Mouse (Mus musculus) right cerebral cortex, adult 2 months (tissue): ENCODE results near the gene Chd4.
"Not testable (repeated sequence)": the region's sequence is repeated elsewhere in the genome, so short reads cannot be mapped to it uniquely, and the experiment has no call there.

ENCODE experiments used
- DNase-seq, 2 experiments: peaks; one replicate each; pipeline ENCODE4 v3.0.0; 2021 to 2022; ENCODE audit warnings: low spot score in 2 of 2

Gene Chd4

GRCm38 (mm10) chr6:125160558-125160853 lies 64.7 kb downstream of the Chd4 start:
- peak in 1 of 2 experiments; percentile 15 for DNase-seq

DNA sequence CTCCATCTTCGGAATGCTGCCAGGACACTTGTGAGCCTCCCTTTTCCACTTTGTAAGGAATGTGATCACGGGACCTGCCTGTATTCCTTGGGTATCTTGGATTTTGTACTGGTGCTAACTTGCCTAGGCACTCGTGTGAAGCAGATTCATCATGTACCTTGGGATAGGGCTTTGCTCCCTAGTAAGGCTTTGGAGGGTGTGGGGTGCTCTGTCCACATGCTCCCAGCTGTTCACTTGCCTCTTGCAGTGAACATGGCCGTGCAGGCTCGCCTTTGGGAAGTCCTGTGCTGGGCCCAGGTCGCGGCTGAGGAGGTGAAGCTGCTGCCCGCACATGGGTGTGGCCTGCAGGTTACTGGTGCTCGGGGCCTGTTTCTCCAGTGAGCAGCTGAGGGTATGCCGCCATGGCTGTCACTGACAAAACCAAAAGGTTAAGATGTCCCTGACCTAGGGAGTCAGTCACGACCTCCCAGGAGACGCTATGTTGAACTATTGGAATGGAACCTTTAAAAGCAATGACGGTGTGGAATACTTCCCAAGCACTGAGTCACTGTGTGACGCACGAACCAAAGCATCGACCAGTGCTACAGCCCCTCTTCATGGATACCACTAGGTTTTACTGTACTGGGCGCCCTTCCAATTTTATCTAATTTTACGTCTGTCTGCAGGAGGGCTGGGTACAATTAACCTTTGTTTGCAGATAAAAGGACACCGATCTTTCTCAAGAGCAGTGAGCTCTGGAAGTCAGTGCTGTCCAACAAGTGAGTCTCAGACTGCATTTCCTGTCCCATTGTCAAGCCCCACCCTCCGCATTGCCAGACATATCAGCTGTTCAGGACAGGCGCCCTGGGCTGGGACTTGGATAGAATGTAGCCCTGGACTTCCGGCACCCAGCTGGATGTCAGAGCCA lies 65.3 kb downstream of the Chd4 start:
- peak; percentile 59 to 67 for DNase-seq

GRCm38 (mm10) chr6:125161971-125162370 lies 66.2 kb downstream of the Chd4 start:
- DNase-seq, result peak; percentile 77 to 80

DNA sequence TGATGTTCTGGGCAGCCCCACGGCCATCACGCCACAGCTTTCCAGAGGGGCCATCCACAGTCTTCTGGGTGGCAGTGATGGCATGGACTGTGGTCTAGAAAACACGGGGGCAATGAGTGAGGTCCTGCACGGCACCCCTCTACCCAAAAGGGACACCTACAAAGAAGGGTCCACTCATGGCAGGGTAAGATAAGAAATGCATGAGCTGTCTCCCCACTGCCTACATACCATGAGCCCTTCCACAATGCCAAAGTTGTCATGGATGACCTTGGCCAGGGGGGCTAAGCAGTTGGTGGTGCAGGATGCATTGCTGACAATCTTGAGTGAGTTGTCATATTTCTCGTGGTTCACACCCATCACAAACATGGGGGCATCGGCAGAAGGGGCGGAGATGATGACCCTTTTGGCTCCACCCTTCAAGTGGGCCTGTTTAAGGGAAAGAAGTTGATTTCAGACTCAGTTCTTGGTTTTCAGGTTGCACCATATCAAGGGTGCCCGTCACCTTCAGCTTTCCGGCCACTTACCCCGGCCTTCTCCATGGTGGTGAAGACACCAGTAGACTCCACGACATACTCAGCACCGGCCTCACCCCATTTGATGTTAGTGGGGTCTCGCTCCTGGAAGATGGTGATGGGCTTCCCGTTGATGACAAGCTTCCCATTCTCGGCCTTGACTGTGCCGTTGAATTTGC lies 67.0 kb downstream of the Chd4 start:
- DNase-seq, result not testable (repeated sequence)

- DNase-seq, result peak; percentile 31 to 49
These were observed 68.2 kb downstream of the Chd4 start for GRCm38 (mm10) chr6:125163801-125164657.

GRCm38 (mm10) chr6:125164672-125165327 lies 69.0 kb downstream of the Chd4 start:
- peak; percentile 45 to 61 for DNase-seq

- DNase-seq, result peak; percentile 94 to 99
These were observed 69.6 kb downstream of the Chd4 start for GRCm38 (mm10) chr6:125165328-125165891.

DNA sequence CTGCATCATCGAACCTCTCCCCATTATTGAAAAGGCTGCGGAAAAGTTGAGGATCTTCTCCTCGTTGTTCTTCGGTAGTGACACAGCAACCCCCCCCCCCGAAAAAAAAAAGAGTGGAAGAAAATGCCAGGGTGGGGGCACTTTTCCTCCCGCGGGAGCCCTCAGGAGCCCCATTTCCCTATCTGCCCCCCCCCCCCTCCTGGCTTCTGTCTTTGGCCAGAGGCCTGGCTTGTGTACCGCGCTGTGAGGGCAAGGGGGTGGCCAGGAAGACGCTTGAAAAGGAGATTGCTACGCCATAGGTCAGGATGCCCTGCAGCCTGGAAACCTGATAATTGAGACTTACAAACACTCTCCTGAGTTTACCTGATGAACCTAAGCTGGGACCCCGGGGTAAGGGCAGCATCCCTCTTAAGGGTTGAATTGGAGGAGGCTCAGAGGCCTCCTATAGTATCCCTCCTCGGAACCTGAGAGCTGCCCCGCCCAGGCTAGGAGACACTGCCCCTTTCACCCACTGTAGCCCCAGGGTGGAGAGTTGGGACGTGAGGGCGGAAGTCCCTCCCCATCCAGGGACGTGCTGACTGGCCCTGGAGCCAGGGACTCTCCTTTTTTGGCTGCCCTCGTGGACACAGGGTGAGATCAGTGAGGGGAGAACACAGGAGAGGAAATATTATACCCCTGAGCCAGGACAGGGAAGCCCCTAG lies 70.4 kb downstream of the Chd4 start, which contains the start of gene Gapdh:
TSS of gene Gapdh (minus strand) at position 417 of the 701 bp plus-strand sequence.
- peak; percentile 26 to 42 for DNase-seq

DNA sequence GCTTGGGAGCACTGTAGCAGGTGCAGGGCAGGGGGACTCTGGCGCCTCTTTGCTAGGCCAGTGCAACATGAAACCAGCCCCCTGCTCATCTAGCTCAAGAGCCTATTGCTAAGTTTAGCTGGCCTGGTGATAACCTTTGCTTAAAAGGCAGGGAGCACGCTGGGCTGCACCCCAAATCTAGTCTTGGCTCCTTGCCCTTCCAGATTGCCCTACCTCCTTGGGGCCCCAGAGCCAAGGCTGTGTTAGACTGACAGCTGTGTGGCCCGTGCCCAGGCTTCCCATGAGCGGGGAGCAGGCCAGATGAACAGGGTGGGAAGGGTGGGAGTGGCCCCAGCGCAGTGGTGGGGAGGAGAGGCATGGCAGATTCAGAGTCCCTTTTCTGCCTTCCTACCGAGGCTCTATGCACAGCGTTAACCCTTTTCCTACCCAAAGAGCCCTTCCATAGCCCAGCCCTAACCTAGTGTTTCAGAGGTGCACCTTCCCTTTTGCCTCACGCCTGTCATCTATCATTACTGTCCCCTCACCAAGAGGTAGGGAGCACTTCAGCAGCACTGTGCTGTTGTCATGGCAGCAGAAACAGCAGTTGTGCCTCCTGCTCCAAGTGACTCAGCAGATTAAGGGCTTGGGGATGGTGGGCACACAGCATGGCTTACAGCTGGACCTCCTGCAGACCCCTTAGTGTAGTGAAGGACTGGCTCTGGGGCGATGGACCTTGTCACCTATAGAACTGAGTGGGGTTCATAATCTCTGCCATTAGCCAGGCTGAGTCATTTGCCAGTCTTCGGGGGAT lies 71.3 kb downstream of the Chd4 start:
- DNase-seq, result peak; percentile 63 to 66

DNA sequence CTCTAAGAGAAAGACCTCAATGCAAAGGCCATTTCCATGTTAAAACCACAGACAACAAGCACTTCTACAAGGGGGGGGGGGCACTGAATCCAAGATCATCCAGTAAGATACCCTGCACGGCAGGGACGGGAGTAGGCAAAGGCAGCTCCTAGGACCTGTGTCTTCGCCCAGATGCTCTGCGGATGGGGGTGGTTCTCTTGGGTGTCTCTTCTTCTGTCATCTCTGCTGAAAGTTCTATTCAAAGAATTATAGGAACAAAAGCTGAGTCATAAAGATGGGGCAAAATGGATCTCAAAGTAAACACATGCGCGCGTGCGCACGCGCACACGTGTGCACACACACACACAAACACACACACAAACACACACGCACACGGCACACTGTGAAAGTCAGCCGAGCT lies 72.3 kb downstream of the Chd4 start:
- peak; percentile 39 to 59 for DNase-seq

DNA sequence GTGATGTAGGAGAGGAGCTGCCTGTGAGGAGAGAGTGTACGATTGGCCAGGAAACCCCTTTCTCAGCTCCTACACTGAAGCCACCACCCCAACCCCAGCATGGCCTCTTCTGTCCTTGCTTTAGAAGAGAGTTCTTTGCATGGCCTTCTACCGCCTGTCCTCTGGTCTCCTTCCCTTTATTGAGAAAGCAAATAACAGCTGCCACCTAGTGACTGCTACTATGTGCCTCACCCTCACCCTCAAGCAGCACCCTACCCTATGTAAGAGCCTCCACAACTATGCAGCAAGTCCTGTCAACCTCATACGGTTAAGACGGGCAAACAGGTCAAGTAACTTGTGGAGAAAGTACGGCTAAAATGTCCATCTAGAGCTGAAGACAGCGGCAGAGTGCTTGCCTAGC lies 74.4 kb downstream of the Chd4 start:
- DNase-seq, result no peak

- DNase-seq, result no peak
These were observed 76.7 kb downstream of the Chd4 start for GRCm38 (mm10) chr6:125172474-125172873.

DNA sequence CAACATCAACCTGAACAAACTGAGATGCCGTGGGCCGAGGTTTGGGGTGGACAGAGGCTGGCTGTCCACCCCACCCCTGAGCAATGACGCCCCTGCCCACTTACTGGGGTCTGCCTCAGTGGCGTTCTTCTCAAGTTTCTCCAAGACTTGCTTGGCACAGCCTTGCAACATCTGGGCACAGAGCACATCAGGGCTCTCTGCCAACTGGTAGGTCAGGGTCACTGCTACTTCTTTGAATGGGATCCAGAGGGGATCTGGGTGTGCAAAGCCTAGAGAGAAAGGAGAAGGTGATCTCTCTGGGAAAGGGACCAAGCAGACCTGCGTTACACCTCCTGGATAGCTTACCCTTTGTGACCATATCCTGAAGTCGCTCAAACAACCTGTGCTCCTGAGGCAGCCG lies 77.5 kb downstream of the Chd4 start:
- no peak for DNase-seq

- no peak for DNase-seq
These were observed 79.7 kb downstream of the Chd4 start for GRCm38 (mm10) chr6:125175469-125175868.

DNA sequence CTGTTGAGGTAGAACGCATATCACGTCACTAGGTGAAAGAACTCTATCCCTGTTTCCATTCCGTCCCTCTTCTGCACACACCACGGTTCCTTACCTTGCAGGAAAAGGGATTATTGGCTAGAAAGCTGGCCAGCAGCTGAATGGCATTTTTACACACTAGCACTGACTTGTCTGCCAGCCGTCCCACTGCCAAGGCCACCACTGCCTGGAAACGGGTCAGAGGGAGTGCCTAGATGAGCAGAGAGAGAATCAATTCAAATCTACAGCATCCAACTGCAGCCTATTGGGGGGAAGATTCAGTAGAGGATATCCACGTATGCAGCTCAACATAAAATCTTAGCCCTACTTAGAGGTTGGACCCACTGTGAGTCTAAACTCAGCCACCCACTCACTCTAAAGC lies 83.8 kb downstream of the Chd4 start:
- no peak for DNase-seq
